Mouse (Mus musculus) MEL (cell line): ENCODE results near the gene 9930111J21Rik2. TPM values are rescaled to one million over a fixed set of nuclear protein-coding genes. Genes with fewer than 3 reads are reported as not detected.

Experiments
- DNase-seq: peaks from one replicate; pipeline ENCODE4 v3.0.0; 2011; ENCODE audit warnings: low read depth, low spot score
- H3K27ac ChIP-seq: 2 replicates; pipeline ENCODE4 v1.5.1; 2012; ENCODE audit warnings: low read depth, mild to moderate bottlenecking, control low read depth, low read length, moderate library complexity; ENCODE audit not compliant: control insufficient read depth
- H3K27me3 ChIP-seq, 2 experiments: fragments of 150-350 bp in 1 of 2; sonication (generic) in 1 of 2; 2 replicates each; pipeline ENCODE4 v1.6.1; 2012; ENCODE audit warnings: low read length in 2 of 2, mild to moderate bottlenecking in 2 of 2, improper control_type of control experiment in 1 of 2, moderate library complexity in 1 of 2; ENCODE audit not compliant: insufficient read depth in 2 of 2, control insufficient read depth in 1 of 2
- H3K36me3 ChIP-seq, 2 experiments: 2 replicates each; pipeline ENCODE4 v1.6.1; 2012 to 2014; ENCODE audit warnings: low read length in 2 of 2, improper control_type of control experiment in 1 of 2, inconsistent platforms in 1 of 2, mild to moderate bottlenecking in 1 of 2; ENCODE audit not compliant: insufficient read depth in 2 of 2, control insufficient read depth in 1 of 2
- H3K4me1 ChIP-seq, 2 experiments: fragments of 150-350 bp in 1 of 2; sonication (generic) in 1 of 2; 2 replicates each; pipeline ENCODE4 v1.6.1; 2012; ENCODE audit warnings: low read length in 2 of 2, improper control_type of control experiment in 1 of 2, mild to moderate bottlenecking in 1 of 2; ENCODE audit not compliant: insufficient read depth in 2 of 2, control insufficient read depth in 1 of 2
- H3K4me3 ChIP-seq, 2 experiments: fragments of 150-350 bp in 1 of 2; sonication (generic) in 1 of 2; 2 replicates each; pipeline ENCODE4 v1.5.1; 2012; ENCODE audit warnings: low read depth in 2 of 2, low read length in 2 of 2, mild to moderate bottlenecking in 2 of 2, moderate library complexity in 2 of 2, control low read depth in 1 of 2, improper control_type of control experiment in 1 of 2; ENCODE audit not compliant: control insufficient read depth in 1 of 2, insufficient read depth in 1 of 2
- H3K79me2 ChIP-seq: 2 replicates; pipeline ENCODE4 v1.6.1; 2012; ENCODE audit warnings: mild to moderate bottlenecking, low read length, moderate library complexity; ENCODE audit not compliant: control insufficient read depth, poor library complexity, insufficient read depth
- H3K9ac ChIP-seq: 2 replicates; pipeline ENCODE4 v1.6.1; 2012; ENCODE audit warnings: low read depth, mild to moderate bottlenecking, control low read depth, low read length, moderate library complexity; ENCODE audit not compliant: control insufficient read depth, poor library complexity, severe bottlenecking
- H3K9me3 ChIP-seq: fragments of 150-350 bp; sonication (generic); replicated peaks from 2 replicates; pipeline ENCODE4 v1.6.1; 2012; ENCODE audit warnings: mild to moderate bottlenecking, low read length, improper control_type of control experiment, moderate library complexity; ENCODE audit not compliant: insufficient read depth
- BHLHE40 ChIP-seq: IDR thresholded peaks from 2 replicates; pipeline ENCODE4 v1.6.1; 2012; ENCODE audit warnings: low read depth, mild to moderate bottlenecking, inconsistent platforms, low read length, improper control_type of control experiment, borderline replicate concordance
- EP300 ChIP-seq, 2 experiments: IDR thresholded peaks; 2 replicates each; pipeline ENCODE4 v1.6.1; 2011; ENCODE audit warnings: improper control_type of control experiment in 2 of 2, low read length in 2 of 2, low read depth in 1 of 2, mild to moderate bottlenecking in 1 of 2
- ETS1 ChIP-seq: IDR thresholded peaks from 2 replicates; pipeline ENCODE4 v1.6.1; 2012; ENCODE audit warnings: low read depth, mild to moderate bottlenecking, inconsistent platforms, low read length, improper control_type of control experiment, moderate library complexity
- GATA1 ChIP-seq: IDR thresholded peaks from 2 replicates; pipeline ENCODE4 v1.6.1; 2011; ENCODE audit warnings: low read depth, low read length, improper control_type of control experiment
- HCFC1 ChIP-seq: IDR thresholded peaks from 2 replicates; pipeline ENCODE4 v1.6.1; 2012; ENCODE audit warnings: low read depth, mild to moderate bottlenecking, inconsistent platforms, low read length, improper control_type of control experiment, moderate library complexity
- JUND ChIP-seq: IDR thresholded peaks from 2 replicates; pipeline ENCODE4 v1.6.1; 2011; ENCODE audit warnings: low read depth, mild to moderate bottlenecking, improper control_type of control experiment, low read length
- MAZ ChIP-seq: IDR thresholded peaks from 2 replicates; pipeline ENCODE4 v1.6.1; 2012; ENCODE audit warnings: low read depth, mild to moderate bottlenecking, inconsistent platforms, low read length, improper control_type of control experiment
- MEF2A ChIP-seq: IDR thresholded peaks from 2 replicates; pipeline ENCODE4 v1.6.1; 2014; ENCODE audit warnings: low read depth, mild to moderate bottlenecking, inconsistent platforms, low read length, improper control_type of control experiment; ENCODE audit not compliant: poor library complexity, insufficient replicate concordance, severe bottlenecking; ENCODE audit errors: extremely low read depth
- MXI1 ChIP-seq: IDR thresholded peaks from 2 replicates; pipeline ENCODE4 v1.6.1; 2011; ENCODE audit warnings: mild to moderate bottlenecking, low read depth, low read length, improper control_type of control experiment
- MYC ChIP-seq: IDR thresholded peaks from 2 replicates; pipeline ENCODE4 v1.6.1; 2011; ENCODE audit warnings: low read depth, mild to moderate bottlenecking, low read length, improper control_type of control experiment, moderate library complexity
- NELFE ChIP-seq: IDR thresholded peaks from 2 replicates; pipeline ENCODE4 v1.6.1; 2011; ENCODE audit warnings: low read depth, low read length, improper control_type of control experiment
- POLR2A ChIP-seq, 2 experiments: IDR thresholded peaks; 2 replicates each; pipeline ENCODE4 v1.6.1; 2011 to 2012; ENCODE audit warnings: low read length in 2 of 2, mild to moderate bottlenecking in 2 of 2, control low read depth in 1 of 2, improper control_type of control experiment in 1 of 2, low read depth in 1 of 2, moderate library complexity in 1 of 2; ENCODE audit not compliant: control insufficient read depth in 1 of 2, insufficient read depth in 1 of 2, poor library complexity in 1 of 2
- POLR2AphosphoS5 ChIP-seq: IDR thresholded peaks from 2 replicates; pipeline ENCODE4 v1.6.1; 2012; ENCODE audit warnings: low read depth, borderline replicate concordance, mild to moderate bottlenecking, inconsistent platforms, low read length, moderate library complexity, mixed read lengths
- SIN3A ChIP-seq: IDR thresholded peaks from 2 replicates; pipeline ENCODE4 v1.6.1; 2012; ENCODE audit warnings: low read length, improper control_type of control experiment, inconsistent platforms
- SMC3 ChIP-seq: IDR thresholded peaks from 2 replicates; pipeline ENCODE4 v1.6.1; 2011; ENCODE audit warnings: low read depth, low read length, improper control_type of control experiment
- TAL1 ChIP-seq: IDR thresholded peaks from 2 replicates; pipeline ENCODE4 v1.6.1; 2012; ENCODE audit warnings: mild to moderate bottlenecking, inconsistent platforms, low read length, moderate library complexity, mixed read lengths
- TCF12 ChIP-seq: IDR thresholded peaks from 2 replicates; pipeline ENCODE4 v1.6.1; 2014; ENCODE audit warnings: low read depth, mild to moderate bottlenecking, inconsistent platforms, low read length, improper control_type of control experiment, moderate library complexity
- USF1 ChIP-seq: IDR thresholded peaks from 2 replicates; pipeline ENCODE4 v1.6.1; 2014; ENCODE audit warnings: low read depth, mild to moderate bottlenecking, inconsistent platforms, low read length, improper control_type of control experiment, moderate library complexity
- ZKSCAN1 ChIP-seq: IDR thresholded peaks from 2 replicates; pipeline ENCODE4 v1.6.1; 2012; ENCODE audit warnings: low read depth, mild to moderate bottlenecking, inconsistent platforms, low read length, improper control_type of control experiment, moderate library complexity
- ZMIZ1 ChIP-seq: IDR thresholded peaks from 2 replicates; pipeline ENCODE4 v1.6.1; 2012; ENCODE audit warnings: low read depth, mild to moderate bottlenecking, inconsistent platforms, low read length, improper control_type of control experiment, moderate library complexity
- ZNF384 ChIP-seq: IDR thresholded peaks from 2 replicates; pipeline ENCODE4 v1.6.1; 2012; ENCODE audit warnings: low read depth, mild to moderate bottlenecking, inconsistent platforms, low read length, improper control_type of control experiment
- polyA plus RNA-seq, 2 experiments: library from polyadenylated mRNA; stranded (reverse) in 1 of 2; unstranded in 1 of 2; fragments of >175 nt in 1 of 2; fragments of >200 nt in 1 of 2; gene quantifications; 2 replicates each; pipeline versions ENCODE4 v1.2.1 to v1.2.4; 2012; ENCODE audit warnings: low replicate concordance in 2 of 2, low read depth in 1 of 2; ENCODE audit not compliant: insufficient read length in 2 of 2, insufficient read depth in 1 of 2, missing spikeins in 1 of 2
- total RNA-seq: library from RNA; depleted of rRNA; stranded (reverse); fragments of 300-350 nt; gene quantifications from 2 replicates; pipeline ENCODE4 v1.2.3, GENCODE M21; 2012

9930111J21Rik2 gene
- total and polyA plus RNA-seq, 3 experiments = 0.04 to 0.08 TPM; not detected in 1

GRCm38 (mm10) chr11:49080636-49081035 is 29.6 kb upstream of the 9930111J21Rik2 start:
- peaks cover 0 to 71% of the 10 kb centered on the region in 2 experiments; a peak in 3 of 4 replicates for H3K36me3 ChIP-seq
- peak overlapping the region; percentile 98 for H3K27ac ChIP-seq
- no peaks in the 10 kb centered on the region for H3K27me3 ChIP-seq
- TF ChIP-seq ETS1 = 0 out of 2 replicates have a peak, but pooled peaks have one; percentile 26
- no peak for TF ChIP-seq POLR2AphosphoS5
- TF ChIP-seq TAL1 = 0 out of 2 replicates have a peak, but pooled peaks have one; percentile 12
- TF ChIP-seq SMC3 = no peak
- TF ChIP-seq MAZ = no peak
- TF ChIP-seq ZNF384 = no peak
- no peak for TF ChIP-seq ZKSCAN1
- peak; percentile 7; the same call in 1 of the 2 replicates for TF ChIP-seq GATA1
- TF ChIP-seq HCFC1 = 0 out of 2 replicates have a peak, but pooled peaks have one; percentile 16
- no peak for TF ChIP-seq MXI1
- TF ChIP-seq BHLHE40 = no peak
- no peak; the same call in none of the 2 replicates for TF ChIP-seq TCF12
- TF ChIP-seq ZMIZ1 = no peak
- no peak for TF ChIP-seq USF1
- TF ChIP-seq MYC = no peak
- TF ChIP-seq MEF2A = no peak
- TF ChIP-seq JUND = no peak
- no peak for TF ChIP-seq SIN3A
- TF ChIP-seq EP300 (IDR thresholded peaks at IDR 0.05; ENCODE audit: low read depth in 1 of 2, low read length in 2 of 2) = peak in 1 of 2 experiments; percentile 5; a peak in 1 of 4 replicates
- no peak for TF ChIP-seq POLR2A (IDR thresholded peaks at IDR 0.05; ENCODE audit: control insufficient read depth in 1 of 2, insufficient read depth in 1 of 2, low read depth in 1 of 2, low read length in 2 of 2, poor library complexity in 1 of 2)
- no peak for TF ChIP-seq NELFE
- peak; percentile 80 for DNase-seq
- H3K4me3 ChIP-seq = peak overlapping the region; percentile 60 to 74
- no peaks in the 10 kb centered on the region for H3K9me3 ChIP-seq
- peaks cover 54% of the 10 kb centered on the region in 2 experiments for H3K4me1 ChIP-seq
- H3K79me2 ChIP-seq = peaks cover 34% of the 10 kb centered on the region
- H3K9ac ChIP-seq = peak overlapping the region; percentile 56

- H3K79me2 ChIP-seq = peaks cover 34% of the 10 kb centered on the region
- peak overlapping the region; percentile 23; the same call in 1 of the 2 replicates for H3K9ac ChIP-seq
- H3K9me3 ChIP-seq = no peaks in the 10 kb centered on the region
- H3K27ac ChIP-seq = 0 out of 2 replicates have a peak overlapping the region, but pooled peaks have one; percentile 4
- no peaks in the 10 kb centered on the region for H3K27me3 ChIP-seq
- peak overlapping the region in 1 of 2 experiments; percentile 60; a peak in 1 of 4 replicates for H3K4me3 ChIP-seq
- 0 out of 2 replicates have a peak, but pooled peaks have one; percentile 10 for TF ChIP-seq SIN3A
- TF ChIP-seq TCF12 = no peak
- TF ChIP-seq, all 39 proteins: peak for 1
- DNase-seq = peak; percentile 33
- Histone ChIP-seq H3K36me3 (peaks cover 0 to 58% of the 10 kb centered on the region in 2 experiments; a peak in 2 of 4 replicates), H3K4me1 (peaks cover 42 to 45% of the 10 kb centered on the region in 2 experiments)
Measured at GRCm38 (mm10) chr11:49078719-49079118, 27.7 kb upstream of the 9930111J21Rik2 start.
